In the genomic region with DNA sequence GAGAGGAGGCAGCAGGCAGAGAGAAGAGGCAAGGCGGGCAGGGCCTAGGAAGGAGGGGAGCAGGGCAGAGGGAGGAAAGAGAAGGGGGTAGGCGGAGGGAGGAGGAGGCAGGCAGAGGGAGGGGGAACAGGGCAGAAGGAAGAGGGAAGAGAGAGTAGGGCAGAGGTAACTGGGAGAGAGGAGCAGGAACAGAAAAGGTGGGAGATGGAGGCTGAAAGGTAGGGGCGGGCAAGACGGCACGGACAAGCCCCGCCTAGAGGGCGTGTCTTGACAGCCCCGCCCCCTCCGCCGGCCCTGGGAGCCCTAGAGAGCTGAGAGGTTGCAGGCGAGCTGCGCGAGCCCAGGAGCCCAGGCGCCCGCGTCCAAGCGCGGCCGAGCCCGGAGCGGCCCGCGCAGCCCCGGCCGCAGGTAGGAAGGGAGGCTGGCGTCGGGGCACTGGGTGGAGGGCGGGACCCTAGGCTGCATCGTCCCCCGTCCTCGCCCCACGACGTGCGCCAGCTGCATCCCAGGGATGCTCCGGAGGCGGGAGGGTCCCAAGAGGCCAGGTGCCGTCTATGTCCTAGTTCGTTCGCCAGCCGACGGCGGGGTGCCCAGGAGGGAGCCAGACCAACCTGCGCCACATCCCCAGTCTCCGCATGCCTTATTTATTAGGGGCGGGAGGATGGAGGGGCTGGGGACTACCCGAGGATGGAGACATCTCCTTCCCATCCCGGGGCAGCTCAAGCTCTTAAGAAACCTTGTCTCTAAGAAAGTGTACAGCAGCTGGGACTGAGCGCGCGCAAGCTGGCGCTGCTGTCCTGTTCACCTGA, we compare ENCODE assay signal across 8 mouse cellular contexts. TPM values are rescaled to one million over a fixed set of nuclear protein-coding genes. Genes with fewer than 3 reads are reported as not detected.
DNase-seq lines count a peak whose midpoint lies in the region; ATAC-seq and TF ChIP-seq lines count a peak whose summit lies in the region.

Gene Slc6a1 (plus strand): TSS at position 167 of the 809 bp plus-strand sequence.

- H3K9ac ChIP-seq in ES-E14 (ENCODE audit: insufficient read depth, low read depth, low read length, poor library complexity, severe bottlenecking): peak within 1 kb of the TSS; percentile 65
- peak within 1 kb of the TSS; percentile 92 for H3K9ac ChIP-seq in forebrain, embryonic 13.5 days
- no peak within 1 kb of the TSS for H3K9ac ChIP-seq in intestine, embryonic 15.5 days

- DNase-seq in ES-E14 (ENCODE audit: low read depth, low spot score): peak; percentile 70
- peak; percentile 56 to 70 for DNase-seq in adrenal gland, postnatal 36 days
- DNase-seq in left cerebral cortex, postnatal 10 days (ENCODE audit: extremely low spot score in 1 of 2, low spot score in 2 of 2): peak; percentile 55 to 86
- DNase-seq in right cerebral cortex, postnatal 25 days: peak; percentile 73

- intact Hi-C loops in left cerebral cortex, postnatal 10 days (cut with DNase I): no loop called here

- in situ Hi-C loops in ES-E14 (cut with MboI; ENCODE audit: low sequenced_read_pairs in 2 of 2, unreplicated experiment in 2 of 2): no loop called here

- no peak within 1 kb of the TSS for H3K27ac ChIP-seq in ES-E14 (ENCODE audit: insufficient read depth, low read depth, low read length, poor library complexity, severe bottlenecking)
- H3K27ac ChIP-seq in forebrain, embryonic 13.5 days: peak within 1 kb of the TSS; percentile 87
- no peak within 1 kb of the TSS for H3K27ac ChIP-seq in intestine, embryonic 15.5 days

- no peaks in the 10 kb centered on the region for H3K36me3 ChIP-seq in ES-E14 (ENCODE audit: control insufficient read depth, insufficient read depth, low read length, poor library complexity, severe bottlenecking)
- peaks cover 3% of the 10 kb centered on the region; the same call in 1 of the 2 replicates for H3K36me3 ChIP-seq in forebrain, embryonic 13.5 days (ENCODE audit: poor library complexity, severe bottlenecking)
- H3K36me3 ChIP-seq in intestine, embryonic 15.5 days: no peaks in the 10 kb centered on the region

- under 1% methylated on average over 35 of the region's 51 CpGs for WGBS in forebrain, embryonic 13.5 days
- 3% methylated on average over 49 of the region's 51 CpGs for WGBS in intestine, embryonic 15.5 days

- peaks cover 0 to 24% of the 10 kb centered on the region in 2 experiments; a peak in 2 of 4 replicates for H3K4me1 ChIP-seq in ES-E14 (ENCODE audit: control insufficient read depth in 2 of 2, insufficient read depth in 2 of 2, low read length in 2 of 2, poor library complexity in 1 of 2)
- peaks cover 59% of the 10 kb centered on the region for H3K4me1 ChIP-seq in forebrain, embryonic 13.5 days
- peaks cover 4% of the 10 kb centered on the region; the same call in 1 of the 2 replicates for H3K4me1 ChIP-seq in intestine, embryonic 15.5 days (replicated peaks)

- no peaks in the 10 kb centered on the region for H3K9me3 ChIP-seq in ES-E14 (ENCODE audit: control insufficient read depth, insufficient read depth, low read depth, low read length)
- H3K9me3 ChIP-seq in forebrain, embryonic 13.5 days (replicated peaks): no peaks in the 10 kb centered on the region
- no peaks in the 10 kb centered on the region for H3K9me3 ChIP-seq in intestine, embryonic 15.5 days

- peak within 1 kb of the TSS; percentile 69 for H3K4me2 ChIP-seq in forebrain, embryonic 13.5 days
- H3K4me2 ChIP-seq in intestine, embryonic 15.5 days (replicated peaks): peak within 1 kb of the TSS; percentile 41

- peak; percentile 94 for ATAC-seq in forebrain, embryonic 13.5 days
- peak; percentile 97 for ATAC-seq in intestine, embryonic 15.5 days
- peak; percentile 55 for ATAC-seq in megakaryocyte progenitor cell, adult 5-6 weeks (replicated peaks; ENCODE audit: poor library complexity)
- ATAC-seq in erythroblast, adult 5-6 weeks (replicated peaks; ENCODE audit: low FRiP score, poor library complexity, severe bottlenecking): no peak

- H3K4me3 ChIP-seq in ES-E14 (ENCODE audit: insufficient read depth in 1 of 2, low read depth in 1 of 2, low read length in 2 of 2, poor library complexity in 1 of 2, severe bottlenecking in 1 of 2): peak within 1 kb of the TSS; percentile 54 to 68
- H3K4me3 ChIP-seq in forebrain, embryonic 13.5 days: peak within 1 kb of the TSS; percentile 75
- peak within 1 kb of the TSS; percentile 7; the same call in 1 of the 2 replicates for H3K4me3 ChIP-seq in intestine, embryonic 15.5 days (replicated peaks)

- peaks cover 15% of the 10 kb centered on the region for H3K27me3 ChIP-seq in forebrain, embryonic 13.5 days
- H3K27me3 ChIP-seq in intestine, embryonic 15.5 days (replicated peaks): peaks cover 76% of the 10 kb centered on the region

TF ChIP-seq in ES-E14, 5 proteins besides CTCF, POLR2A, EP300 and RAD21:
- TF ChIP-seq CHD2 (IDR thresholded peaks at IDR 0.05; ENCODE audit: low read depth, low read length): no peak
- TF ChIP-seq HCFC1 (IDR thresholded peaks at IDR 0.05; ENCODE audit: borderline replicate concordance, insufficient read depth, low read length): no peak
- TF ChIP-seq MAFK (IDR thresholded peaks at IDR 0.05; ENCODE audit: insufficient read depth, low read depth, low read length): no peak
- no peak for TF ChIP-seq ZC3H11A (IDR thresholded peaks at IDR 0.05; ENCODE audit: borderline replicate concordance, low read depth, low read length)
- TF ChIP-seq ZNF384 (IDR thresholded peaks at IDR 0.05; ENCODE audit: low read depth, low read length): no peak
TF ChIP-seq in ES-E14: peak in this region for 0.

RNA-seq across cellular contexts. Expression of gene Slc6a1, which starts in this region (rescaled TPM):
- total RNA-seq in ES-E14 (2012; rRNA removed): 10.3 and 10.6 TPM in 2 replicates
- total RNA-seq in adrenal gland, postnatal 36 days (2021): not detected
- 67.2 and 81.0 TPM in 2 replicates for polyA plus RNA-seq in forebrain, embryonic 13.5 days (2015; fragmentation: Nextera tagmentation; extraction: Ambion mirVana)
- polyA plus RNA-seq in intestine, embryonic 15.5 days (2015; fragmentation: Nextera tagmentation; extraction: Ambion mirVana): 0.18 and 0.34 TPM in 2 replicates
- 100 to 1,000 TPM; 309 to 340 TPM for total RNA-seq in left cerebral cortex, postnatal 10 days (2021)
- total RNA-seq in megakaryocyte progenitor cell, adult 5-6 weeks (2015): not detected in 2 replicates
- not detected in 2 replicates for total RNA-seq in megakaryocyte progenitor cell, adult 5-6 weeks (2017)
- not detected in 2 replicates for total RNA-seq in erythroblast, adult 5-6 weeks (2015; ENCODE audit: low replicate concordance)
- total RNA-seq in erythroblast, adult 5-6 weeks (2017; ENCODE audit: low replicate concordance): not detected in 2 replicates

Comparison
In these comparisons a context has a peak if more than half of its experiments do, and no peak if none do; other contexts are left out.
1. RNA of gene Slc6a1 (total RNA-seq): 309 to 340 TPM in left cerebral cortex, postnatal 10 days; 10.3 to 10.6 TPM in ES-E14, not detected in adrenal gland, postnatal 36 days, not detected in megakaryocyte progenitor cell, adult 5-6 weeks and not detected in erythroblast, adult 5-6 weeks; every median in the first group is over 10 times any median in the second.
2. RNA of gene Slc6a1 (polyA plus RNA-seq): 67.2 to 81.0 TPM in forebrain, embryonic 13.5 days; 0.18 to 0.34 TPM in intestine, embryonic 15.5 days; every median in the first group is over 10 times any median in the second.
3. Peak in DNase-seq in adrenal gland, postnatal 36 days; RNA of the gene not detected or under 1 TPM.
4. Peak in ATAC-seq, H3K4me3 ChIP-seq and H3K4me2 ChIP-seq in intestine, embryonic 15.5 days; RNA of the gene not detected or under 1 TPM.
5. Peak in ATAC-seq in megakaryocyte progenitor cell, adult 5-6 weeks; RNA of the gene not detected or under 1 TPM.
6. H3K4me3 ChIP-seq: peak in every context shown above with its lines; median percentile 75 in forebrain, embryonic 13.5 days; 61 in ES-E14; 7 in intestine, embryonic 15.5 days.
7. Peak in every context shown above with its lines, with median percentiles within 50 percentile points of each other: DNase-seq.